Comparison of ENCODE assay signal across 9 mouse cellular contexts in the genomic region with DNA sequence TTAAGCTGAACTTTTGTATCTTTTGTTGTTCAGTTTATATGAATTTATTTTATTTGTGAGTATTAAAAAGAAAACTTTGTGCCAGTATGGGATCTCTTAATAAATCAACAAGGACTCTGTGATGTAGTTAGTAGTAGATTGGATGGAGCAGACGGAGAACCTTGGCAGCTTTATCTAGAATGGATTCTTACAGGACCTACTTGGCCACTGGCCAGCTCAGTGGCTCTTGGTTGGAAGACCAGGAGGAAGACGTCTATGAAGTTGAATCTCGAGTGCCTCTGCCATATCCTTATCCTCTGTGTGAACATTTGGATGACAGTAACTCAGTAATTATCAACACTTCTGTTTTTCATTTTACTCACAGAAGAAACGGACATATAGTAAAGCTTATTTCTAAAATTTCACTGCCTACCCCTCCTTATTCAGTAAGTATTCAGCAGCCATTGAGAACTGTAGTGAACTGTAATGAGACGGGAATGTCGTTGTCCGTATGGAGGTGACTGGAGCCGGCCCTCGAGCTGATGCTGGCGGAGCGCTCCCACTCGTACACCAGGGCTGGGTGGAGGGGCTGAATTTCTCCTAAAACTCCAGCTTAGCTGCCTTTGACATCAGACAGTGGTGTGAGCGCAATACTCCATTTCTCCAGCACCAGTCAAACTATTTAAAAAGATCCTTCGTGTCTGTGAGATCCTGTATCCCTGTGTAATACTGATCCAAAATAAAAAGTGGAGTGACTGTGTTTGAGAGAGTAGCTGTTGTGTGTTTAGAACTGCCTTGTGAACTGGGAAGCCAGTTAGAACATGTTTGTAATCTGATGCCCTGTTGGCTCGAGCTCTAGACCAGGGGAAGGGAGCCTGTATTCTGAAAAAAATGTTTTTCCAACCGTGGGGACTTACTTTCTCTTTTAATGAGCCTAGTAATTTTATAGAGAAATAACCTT.
DNase-seq lines count a peak whose midpoint lies in the region; ATAC-seq lines count a peak whose summit lies in the region.
"Had no signal": no experiment of that assay in that cellular context is flagged by ENCODE, and none has a peak within 500 bp of the region (broad histone marks: within the 10 kb centered on the region; RNA-seq: fewer than 3 reads in every experiment).

No protein-coding gene starts in this region.

- peak overlapping the region; percentile 87 for H3K27ac ChIP-seq in heart, embryonic 13.5 days (replicated peaks)
- 0 out of 2 replicates have a peak overlapping the region, but pooled peaks have one; percentile 45 for H3K27ac ChIP-seq in limb, embryonic 11.5 days (replicated peaks; ENCODE audit: low read depth, low read length)
- H3K27ac ChIP-seq: macrophage had no signal

- H3K4me3 ChIP-seq in heart, embryonic 13.5 days: peak overlapping the region; percentile 22
- no peak overlapping the region for H3K4me3 ChIP-seq in limb, embryonic 11.5 days (ENCODE audit: low read depth, low read length)

- H3K4me2 ChIP-seq in heart, embryonic 13.5 days: peak overlapping the region; percentile 59
- 0 out of 2 replicates have a peak overlapping the region, but pooled peaks have one; percentile 1 for H3K4me2 ChIP-seq in limb, embryonic 11.5 days (ENCODE audit: low read depth, severe bottlenecking)

- no peaks in the 10 kb centered on the region for H3K27me3 ChIP-seq in heart, embryonic 13.5 days (replicated peaks)
- no peaks in the 10 kb centered on the region for H3K27me3 ChIP-seq in limb, embryonic 11.5 days (ENCODE audit: control insufficient read depth, insufficient read depth, low read length)

- WGBS in heart, embryonic 13.5 days: 37% methylated on average over 16 of the region's 16 CpGs
- 56% methylated on average over 16 of the region's 16 CpGs for WGBS in limb, embryonic 11.5 days

- peak; percentile 28 for DNase-seq in right cerebral cortex, postnatal 4 days
- DNase-seq in right cerebral cortex, postnatal 36 days (ENCODE audit: low spot score in 2 of 2): no peak
- DNase-seq in cerebellum, postnatal 36 days: peak; percentile 47 to 58
- peak; percentile 47 for DNase-seq in limb, embryonic 11.5 days (ENCODE audit: low spot score)
- DNase-seq in thymus, postnatal 36 days: no peak
- DNase-seq in right cerebral cortex, adult 2 months (ENCODE audit: low spot score in 2 of 2): no peak
- no peak for DNase-seq in retina, embryonic 14.5 days (ENCODE audit: low spot score)

- H3K9ac ChIP-seq in heart, embryonic 13.5 days: peak overlapping the region; percentile 53
- no peak overlapping the region for H3K9ac ChIP-seq in limb, embryonic 11.5 days (ENCODE audit: low read length)

- H3K4me1 ChIP-seq in heart, embryonic 13.5 days: peaks cover 40% of the 10 kb centered on the region
- H3K4me1 ChIP-seq in limb, embryonic 11.5 days (ENCODE audit: control insufficient read depth, insufficient read depth, low read length): 0 out of 2 replicates have a peak, but pooled peaks cover 3% of the 10 kb centered on the region

- ATAC-seq in heart, embryonic 13.5 days (ENCODE audit: extremely low read depth, insufficient number of reproducible peaks, low FRiP score, low TSS enrichment): no peak
- ATAC-seq in limb, embryonic 11.5 days (ENCODE audit: insufficient number of reproducible peaks, low FRiP score, low TSS enrichment, low read depth): peak; percentile 78; the same call in 1 of the 2 replicates

- H3K9me3 ChIP-seq in heart, embryonic 13.5 days: no peaks in the 10 kb centered on the region
- no peaks in the 10 kb centered on the region for H3K9me3 ChIP-seq in limb, embryonic 11.5 days (ENCODE audit: control insufficient read depth, low read length)

- peaks cover 31% of the 10 kb centered on the region for H3K36me3 ChIP-seq in heart, embryonic 13.5 days
- H3K36me3 ChIP-seq in limb, embryonic 11.5 days (ENCODE audit: control insufficient read depth, insufficient read depth, low read length): no peaks in the 10 kb centered on the region

Comparison
In these comparisons a context has a peak if more than half of its experiments do, and no peak if none do; other contexts are left out.
1. DNase-seq: peak in right cerebral cortex, postnatal 4 days (single experiment), cerebellum, postnatal 36 days (2 of 2) and limb, embryonic 11.5 days (single experiment); none in right cerebral cortex, postnatal 36 days (0 of 2), thymus, postnatal 36 days (0 of 2), right cerebral cortex, adult 2 months (0 of 2) and retina, embryonic 14.5 days (single experiment).